Mouse (Mus musculus): ENCODE measurements around the gene Nf2.

Gene Nf2

DNA sequence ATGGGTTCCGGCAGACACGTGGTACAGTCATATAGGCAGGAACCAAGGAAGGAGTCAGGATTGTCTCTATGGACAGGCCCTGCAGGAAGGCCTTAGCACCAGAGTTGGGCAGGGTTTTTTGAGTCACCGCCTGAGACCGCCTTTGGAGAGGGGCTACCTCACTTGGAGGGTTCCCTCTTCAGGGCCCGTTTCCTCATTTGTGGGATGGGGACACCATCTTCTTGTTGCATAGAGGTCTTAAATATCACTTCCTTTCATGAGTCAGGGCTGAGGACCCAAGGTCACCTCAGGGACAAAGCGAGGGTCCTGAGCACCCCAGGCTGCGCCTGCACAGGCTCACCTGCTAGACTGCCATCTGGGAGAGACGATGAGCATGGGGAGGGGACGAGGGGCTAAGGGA, 92.9 kb downstream of the Nf2 start:
- in situ Hi-C loops (cut with MboI; ENCODE audit: unreplicated experiment in 2 of 2) = no loop called here

DNA sequence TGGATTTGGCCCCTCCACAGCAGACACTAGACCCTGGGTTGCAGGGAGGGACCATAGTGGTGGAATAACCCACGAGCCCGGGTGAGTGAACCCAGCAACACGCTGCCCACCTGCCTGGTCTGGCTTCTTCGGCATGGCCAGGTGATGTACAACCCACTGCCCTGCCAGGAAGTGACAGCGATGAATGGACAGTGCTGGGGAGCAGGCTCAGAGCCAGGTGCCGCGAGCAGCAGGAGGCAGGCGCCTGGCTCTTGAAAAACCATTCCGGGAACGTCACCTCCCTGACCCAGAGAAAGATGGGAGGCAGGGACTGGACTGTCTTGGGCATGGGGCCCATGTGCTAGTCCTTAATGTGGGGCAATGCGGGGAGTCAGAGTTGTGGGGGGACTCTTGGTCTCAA, 94.5 kb downstream of the Nf2 start:
- in situ Hi-C loops (cut with MboI; ENCODE audit: unreplicated experiment in 2 of 2) = loop anchor here in 1 of 2 experiments (5.0 kb wide), 1 partner anchor 62 kb away; no protein-coding TSS in a partner anchor

DNA sequence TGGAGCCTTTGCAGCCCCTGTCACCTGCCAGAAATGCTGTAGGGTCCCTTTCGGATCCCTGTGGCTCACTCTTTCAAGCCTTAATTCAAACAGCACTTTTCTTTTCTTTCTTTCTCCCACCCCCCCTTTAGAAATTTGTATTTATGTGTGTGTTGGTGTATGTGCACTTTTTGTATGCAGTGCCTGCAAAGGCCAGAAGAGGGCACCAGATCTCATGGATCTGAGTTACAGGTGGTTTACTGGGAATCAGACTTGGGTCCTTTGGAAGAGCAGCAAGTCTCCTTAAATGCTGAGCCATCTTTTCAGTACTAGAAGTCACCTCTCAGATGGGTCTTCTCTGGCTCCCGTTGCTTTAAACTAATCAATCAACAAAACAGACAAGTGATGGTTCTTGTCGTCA, 95.3 kb downstream of the Nf2 start:
- in situ Hi-C loops (cut with MboI; ENCODE audit: unreplicated experiment in 2 of 2) = loop anchor here in 1 of 2 experiments (5.0 kb wide), 1 partner anchor 63 kb away; no protein-coding TSS in a partner anchor

DNA sequence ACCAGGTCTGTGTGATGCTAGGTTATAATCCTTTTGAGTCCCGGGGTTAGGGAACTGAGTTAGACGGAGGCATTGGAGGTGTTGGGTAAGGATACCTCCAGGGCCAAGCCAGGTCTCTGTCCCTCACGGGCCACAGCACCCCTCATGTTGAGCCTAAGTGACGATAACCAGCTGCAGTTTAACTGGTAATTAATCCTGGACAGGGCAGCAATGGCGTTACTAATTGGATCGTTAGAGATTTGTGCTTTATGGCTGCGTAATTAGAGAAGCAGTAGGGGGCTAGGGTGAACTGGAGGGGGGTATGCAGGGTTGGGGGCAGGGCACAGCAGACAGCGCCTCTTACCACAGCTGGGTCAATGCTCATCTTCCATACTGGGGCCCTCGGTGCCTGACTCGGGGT, 96.5 kb downstream of the Nf2 start:
- in situ Hi-C loops (cut with MboI; ENCODE audit: unreplicated experiment in 2 of 2) = loop anchor here in 1 of 2 experiments (5.0 kb wide), 1 partner anchor 64 kb away; no protein-coding TSS in a partner anchor

- in situ Hi-C loops (cut with MboI; ENCODE audit: unreplicated experiment in 2 of 2) = loop anchor here in 1 of 2 experiments (5.0 kb wide), 1 partner anchor 67 kb away; no protein-coding TSS in a partner anchor
Measured at GRCm38 (mm10) chr11:4750263-4750662, 99.1 kb downstream of the Nf2 start.

- in situ Hi-C loops (cut with MboI; ENCODE audit: unreplicated experiment in 2 of 2) = no loop called here
Measured at GRCm38 (mm10) chr11:4747285-4747684, 102.1 kb downstream of the Nf2 start.

DNA sequence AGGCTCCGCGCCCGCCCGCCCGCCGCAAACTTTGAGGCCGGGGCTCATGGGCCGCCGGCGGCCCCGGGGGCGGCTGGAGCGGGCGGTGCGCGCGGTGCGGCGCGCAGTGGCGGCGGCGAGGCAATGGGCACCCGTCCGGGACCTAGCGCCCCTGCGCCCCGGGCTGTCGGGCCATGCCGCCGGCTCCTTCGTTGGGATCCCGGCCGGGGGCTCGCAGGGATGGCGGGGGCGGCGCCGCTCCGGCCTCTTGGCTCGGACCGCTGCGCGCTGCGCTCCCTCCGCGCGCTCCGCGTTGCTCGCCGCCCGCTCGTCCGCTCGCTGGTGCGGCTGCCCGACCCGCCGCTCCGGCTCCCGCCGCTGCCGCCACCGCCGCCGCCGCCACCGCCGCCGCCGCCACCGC, 102.6 kb downstream of the Nf2 start, which contains the start of gene Cabp7:
Cabp7 (minus strand) TSS at position 46 of the 400 bp plus-strand sequence.
- in situ Hi-C loops (cut with MboI; ENCODE audit: unreplicated experiment in 2 of 2) = no loop called here

- in situ Hi-C loops (cut with MboI; ENCODE audit: unreplicated experiment in 2 of 2) = no loop called here
Measured at GRCm38 (mm10) chr11:4745969-4746368, 103.4 kb downstream of the Nf2 start.

DNA sequence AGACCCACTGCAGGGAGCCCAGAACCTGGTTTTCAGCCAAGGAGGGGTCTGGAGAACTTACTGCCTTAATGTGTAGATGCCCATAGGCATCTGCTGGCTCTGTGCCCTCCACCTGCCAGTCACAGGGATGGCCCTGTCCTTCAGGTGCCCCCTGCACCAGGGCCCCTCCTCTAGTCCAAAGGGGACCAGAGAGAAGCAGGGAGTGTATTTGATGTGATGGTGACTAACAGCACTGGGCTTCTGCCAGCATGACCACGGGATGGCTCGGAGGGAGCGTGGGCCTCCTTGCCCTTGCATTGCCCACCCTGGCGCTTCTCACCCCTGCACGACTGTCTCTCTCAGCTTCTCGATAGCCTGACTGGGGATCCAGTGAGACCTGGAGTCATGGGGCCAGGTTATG, 104.6 kb downstream of the Nf2 start:
- in situ Hi-C loops (cut with MboI; ENCODE audit: unreplicated experiment in 2 of 2) = no loop called here

GRCm38 (mm10) chr11:4740785-4741184, 108.6 kb downstream of the Nf2 start:
- in situ Hi-C loops (cut with MboI; ENCODE audit: unreplicated experiment in 2 of 2) = no loop called here

DNA sequence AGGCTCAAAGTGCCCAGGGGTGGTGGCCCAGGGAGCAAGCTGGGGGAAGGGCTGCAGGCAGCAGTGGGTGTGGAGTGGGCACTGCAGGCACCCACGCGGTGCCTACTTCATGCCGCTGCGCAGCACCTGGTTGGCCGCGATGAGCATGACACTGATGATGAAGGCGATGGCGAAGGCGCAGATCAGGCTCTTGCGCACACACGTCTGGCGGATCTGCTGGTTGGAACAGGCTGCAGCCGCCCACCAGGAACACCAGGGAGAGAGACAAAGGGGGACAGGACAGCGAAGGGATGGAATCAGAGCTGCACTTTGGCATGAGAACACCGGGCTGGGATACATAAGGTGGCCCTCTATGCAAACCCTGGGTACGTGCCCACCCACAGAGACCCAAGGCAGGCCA, 110.6 kb downstream of the Nf2 start:
- in situ Hi-C loops (cut with MboI; ENCODE audit: unreplicated experiment in 2 of 2) = no loop called here

- in situ Hi-C loops (cut with MboI; ENCODE audit: unreplicated experiment in 2 of 2) = no loop called here
Measured at GRCm38 (mm10) chr11:4737682-4738081, 111.7 kb downstream of the Nf2 start.

DNA sequence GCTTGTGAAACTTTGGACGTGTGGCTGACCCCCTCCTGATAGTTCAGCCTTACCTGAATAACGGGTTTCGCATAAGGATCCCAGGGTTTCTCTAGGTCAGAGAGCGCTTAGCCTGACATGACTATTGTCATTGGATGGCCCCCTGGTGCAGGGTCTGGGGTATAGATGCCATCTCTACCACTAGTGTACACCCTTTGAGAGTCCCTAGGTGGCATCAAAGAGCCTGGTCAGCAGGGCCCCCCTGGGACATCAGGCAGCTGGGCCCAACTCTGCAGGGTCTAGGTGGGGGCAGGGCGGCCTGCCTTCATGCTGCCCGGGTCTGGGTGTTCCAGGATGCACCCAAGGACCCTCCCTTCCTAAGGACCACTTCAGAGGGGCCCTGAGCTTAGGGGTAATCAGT, 113.0 kb downstream of the Nf2 start:
- in situ Hi-C loops (cut with MboI; ENCODE audit: unreplicated experiment in 2 of 2) = no loop called here

- in situ Hi-C loops (cut with MboI; ENCODE audit: unreplicated experiment in 2 of 2) = no loop called here
Measured at GRCm38 (mm10) chr11:4734179-4734578, 115.2 kb downstream of the Nf2 start.

GRCm38 (mm10) chr11:4731781-4732180, 117.6 kb downstream of the Nf2 start:
- in situ Hi-C loops (cut with MboI; ENCODE audit: unreplicated experiment in 2 of 2) = no loop called here

DNA sequence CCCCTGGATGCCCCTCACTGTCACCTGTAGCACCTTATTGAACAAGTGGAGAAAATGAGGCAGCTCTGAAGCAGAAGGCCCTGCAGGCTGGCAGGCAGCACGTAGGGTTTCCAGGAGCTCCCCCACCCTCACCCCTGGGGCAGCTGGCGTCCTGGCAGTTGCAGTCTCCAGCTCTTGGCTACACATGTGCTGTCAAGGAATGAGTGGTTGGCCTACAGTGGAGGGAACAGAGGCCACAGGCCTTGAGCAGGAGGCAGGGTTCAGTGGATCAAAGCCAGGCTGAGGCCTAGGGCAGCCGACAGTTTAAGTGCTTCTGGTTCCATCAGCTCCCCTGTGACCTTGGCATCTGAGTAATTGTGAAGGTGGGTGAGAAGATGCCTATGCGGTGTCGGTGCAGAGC, 118.4 kb downstream of the Nf2 start:
- in situ Hi-C loops (cut with MboI; ENCODE audit: unreplicated experiment in 2 of 2) = no loop called here

DNA sequence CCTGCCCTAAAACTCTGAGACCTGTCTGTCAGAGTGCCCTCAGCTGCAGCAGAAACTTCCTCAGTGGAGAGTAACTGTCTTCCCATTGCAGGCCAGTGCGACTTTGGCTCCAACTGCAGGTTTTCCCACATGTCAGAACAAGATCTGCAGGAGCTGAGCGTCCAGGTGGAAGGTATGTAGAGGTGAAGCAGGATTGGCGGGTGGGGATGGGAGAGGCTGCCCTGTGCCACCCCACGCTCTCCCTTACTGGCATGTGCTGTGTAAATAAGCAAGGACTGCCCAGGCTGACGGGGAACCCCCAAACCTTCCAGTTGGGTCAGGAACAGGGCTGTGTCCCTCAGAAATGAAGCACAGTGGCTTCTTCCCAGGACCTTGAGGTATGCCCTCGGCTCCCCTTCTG, 119.2 kb downstream of the Nf2 start:
- in situ Hi-C loops (cut with MboI; ENCODE audit: unreplicated experiment in 2 of 2) = no loop called here

- in situ Hi-C loops (cut with MboI; ENCODE audit: unreplicated experiment in 2 of 2) = no loop called here
Measured at GRCm38 (mm10) chr11:4729603-4730002, 119.7 kb downstream of the Nf2 start.

DNA sequence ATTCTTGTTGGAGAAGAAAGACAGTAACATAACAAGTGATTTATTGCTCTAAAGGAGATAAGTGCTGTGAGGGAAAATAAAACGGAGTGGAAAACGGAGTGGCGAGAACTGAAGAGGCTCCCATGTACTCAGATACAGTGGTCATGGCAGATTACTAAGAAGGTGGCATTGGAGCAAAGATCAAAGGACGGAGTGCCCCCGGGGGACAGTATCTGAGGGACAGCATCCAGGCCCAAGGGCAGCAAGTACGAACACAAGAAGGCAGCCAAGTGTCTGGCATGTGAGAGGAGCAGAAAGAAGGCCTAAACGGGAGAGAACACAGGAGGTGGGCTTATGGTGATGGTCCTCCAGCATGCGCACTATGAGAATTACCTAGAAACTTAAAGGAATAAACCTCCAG, 127.6 kb downstream of the Nf2 start:
- in situ Hi-C loops (cut with MboI; ENCODE audit: unreplicated experiment in 2 of 2) = no loop called here

GRCm38 (mm10) chr11:4720900-4721580, 128.3 kb downstream of the Nf2 start:
- in situ Hi-C loops (cut with MboI; ENCODE audit: unreplicated experiment in 2 of 2) = no loop called here

- in situ Hi-C loops (cut with MboI; ENCODE audit: unreplicated experiment in 2 of 2) = no loop called here
Measured at GRCm38 (mm10) chr11:4720393-4720792, 128.9 kb downstream of the Nf2 start.

GRCm38 (mm10) chr11:4719961-4720360, 129.4 kb downstream of the Nf2 start:
- in situ Hi-C loops (cut with MboI; ENCODE audit: unreplicated experiment in 2 of 2) = no loop called here

DNA sequence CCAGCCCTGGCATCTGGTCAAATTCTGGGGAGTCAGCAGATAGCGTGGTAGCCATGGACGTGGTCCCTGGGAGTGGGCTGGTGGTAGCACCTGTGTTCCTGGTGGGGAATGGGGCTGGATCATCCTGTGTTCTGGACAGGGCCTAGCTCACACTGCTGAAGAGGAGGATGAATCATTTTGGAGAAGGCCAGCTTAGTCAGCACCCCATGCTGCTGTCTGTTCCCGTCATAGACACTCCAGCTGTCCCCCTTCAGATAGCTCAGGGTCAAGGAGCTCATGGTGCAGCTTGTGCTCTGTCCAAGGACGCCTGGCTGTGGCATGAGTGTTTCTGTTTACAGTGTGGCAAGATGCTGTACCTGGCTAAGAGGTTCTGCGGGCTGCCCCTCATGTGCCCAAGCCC, 130.8 kb downstream of the Nf2 start:
- in situ Hi-C loops (cut with MboI; ENCODE audit: unreplicated experiment in 2 of 2) = no loop called here
